Mouse (Mus musculus) T-cell, adult 2 months (primary cell): ENCODE data around the gene Adgrg1.
"Not testable (repeated sequence)": the region's sequence is repeated elsewhere in the genome, so short reads cannot be mapped to it uniquely, and the experiment has no call there.

Experiments used
- DNase-seq: peaks from one replicate; pipeline ENCODE4 v3.0.0; 2022; ENCODE audit warnings: low spot score

Gene Adgrg1

DNA sequence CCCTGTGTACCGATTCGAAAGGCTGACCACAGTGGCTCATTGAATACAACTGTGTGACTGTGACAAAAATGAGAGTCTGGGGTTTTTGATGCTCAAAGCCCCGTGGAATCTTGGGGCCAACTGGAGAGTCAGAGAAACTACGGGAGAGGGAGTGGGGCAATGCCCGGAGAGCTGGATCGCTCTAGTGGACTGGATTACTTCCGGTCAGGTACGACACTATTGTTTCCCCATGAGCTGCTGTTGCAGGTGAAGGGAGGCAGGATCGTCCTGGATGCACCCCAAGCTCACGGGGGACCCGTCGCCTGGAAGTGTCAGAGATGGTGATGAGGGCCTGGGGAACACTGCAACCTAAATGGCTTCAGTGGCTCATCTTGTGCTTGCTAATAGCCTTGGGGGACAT lies 21.5 kb downstream of the Adgrg1 start:
- DNase-seq = no peak

DNA sequence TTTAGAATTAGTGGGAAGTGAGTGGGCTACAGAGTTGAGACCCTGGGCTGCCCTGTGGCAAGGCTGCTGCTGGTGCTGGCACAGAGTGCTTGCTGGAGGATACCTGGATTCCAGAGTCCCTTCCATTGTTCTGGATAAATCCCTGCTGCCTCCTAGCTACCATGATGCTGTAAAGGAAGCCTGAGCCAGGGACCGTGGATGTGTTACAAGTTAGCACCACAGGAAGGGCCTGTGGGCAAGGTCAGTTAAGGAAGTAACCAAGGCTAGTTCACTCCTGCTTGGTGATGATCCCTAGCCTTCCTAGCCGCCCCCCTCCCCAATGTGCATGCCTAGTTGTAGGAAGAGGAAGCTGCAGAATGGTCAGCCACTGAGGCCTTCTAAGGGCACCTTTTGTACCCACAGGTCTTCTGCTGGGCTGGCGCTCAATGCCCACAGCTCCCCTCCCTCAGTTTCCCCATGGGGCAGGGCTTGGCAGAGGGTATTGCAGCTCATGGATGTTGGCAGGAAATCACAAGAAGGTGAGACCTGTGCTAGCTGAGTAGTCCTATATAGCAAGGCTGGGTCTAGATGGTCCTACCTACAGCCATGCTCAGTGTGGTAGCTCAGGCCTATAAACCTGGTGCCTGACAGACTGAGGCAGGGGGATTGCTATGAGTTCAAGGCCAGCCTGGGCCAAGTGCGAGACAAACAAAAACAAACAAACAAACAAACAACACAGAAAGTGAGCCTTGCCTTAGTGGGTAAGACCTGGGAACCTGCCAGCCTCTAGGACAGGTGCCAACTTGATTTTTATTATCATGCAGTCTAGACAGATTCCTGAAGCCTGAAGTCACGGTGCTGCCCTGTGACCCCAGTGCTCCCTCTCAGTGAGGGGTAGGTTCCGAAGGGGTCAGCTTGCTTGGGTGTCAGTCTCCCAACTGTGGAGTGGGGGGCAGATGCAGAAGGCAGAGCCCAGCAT lies 22.6 kb downstream of the Adgrg1 start:
- no peak for DNase-seq

DNA sequence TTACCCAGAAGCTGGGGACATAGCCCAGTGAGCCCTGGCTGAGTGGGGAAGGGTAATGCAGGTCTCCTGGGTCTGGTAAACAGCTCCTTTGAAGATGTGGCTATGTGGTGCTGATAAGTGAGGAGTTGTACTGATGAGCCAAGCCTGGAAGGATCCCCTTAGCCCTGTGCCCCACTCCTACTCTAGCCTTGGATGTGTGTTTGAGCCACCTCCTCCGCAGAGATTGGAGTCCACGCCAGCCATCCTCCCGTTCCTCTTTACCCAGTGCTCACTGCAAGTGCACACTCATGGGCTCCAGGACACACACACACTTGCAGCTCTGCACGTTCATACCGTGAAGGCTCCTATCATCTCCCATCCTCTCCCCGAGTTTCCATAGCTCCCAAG lies 23.3 kb downstream of the Adgrg1 start:
- DNase-seq = no peak

GRCm38 (mm10) chr8:94998431-94998830 lies 23.9 kb downstream of the Adgrg1 start:
- DNase-seq = no peak

GRCm38 (mm10) chr8:94999004-94999403 lies 24.5 kb downstream of the Adgrg1 start:
- DNase-seq = no peak

DNA sequence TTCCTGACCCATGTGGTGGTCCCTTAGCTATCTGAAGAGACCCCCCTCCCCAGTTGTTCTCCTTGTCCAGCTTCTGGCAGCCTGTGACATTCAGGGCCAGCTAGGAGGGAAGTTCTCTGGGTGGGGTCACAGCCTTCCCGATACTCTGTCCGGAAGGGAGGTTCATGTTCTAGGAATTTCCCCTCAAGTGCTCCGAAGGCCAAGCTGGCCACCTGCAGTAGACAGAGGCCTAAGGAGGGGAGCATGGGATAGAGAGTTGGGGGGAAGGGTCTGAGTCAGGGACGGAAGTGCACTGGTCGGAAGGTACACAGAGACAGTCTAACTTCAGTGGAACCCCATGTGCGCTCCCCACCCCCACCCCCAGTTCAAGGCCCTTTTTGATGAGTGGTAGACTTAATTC lies 25.4 kb downstream of the Adgrg1 start:
- no peak for DNase-seq

- peak; percentile 56 for DNase-seq
These were observed 26.1 kb downstream of the Adgrg1 start for GRCm38 (mm10) chr8:95000684-95001083.

GRCm38 (mm10) chr8:95001165-95001564 lies 26.6 kb downstream of the Adgrg1 start:
- no peak for DNase-seq

- peak; percentile 71 for DNase-seq
These were observed 27.1 kb downstream of the Adgrg1 start for GRCm38 (mm10) chr8:95001655-95002054.

- no peak for DNase-seq
These were observed 27.6 kb downstream of the Adgrg1 start for GRCm38 (mm10) chr8:95002089-95002655.

GRCm38 (mm10) chr8:95012442-95012919 lies 37.9 kb downstream of the Adgrg1 start:
- DNase-seq = no peak

DNA sequence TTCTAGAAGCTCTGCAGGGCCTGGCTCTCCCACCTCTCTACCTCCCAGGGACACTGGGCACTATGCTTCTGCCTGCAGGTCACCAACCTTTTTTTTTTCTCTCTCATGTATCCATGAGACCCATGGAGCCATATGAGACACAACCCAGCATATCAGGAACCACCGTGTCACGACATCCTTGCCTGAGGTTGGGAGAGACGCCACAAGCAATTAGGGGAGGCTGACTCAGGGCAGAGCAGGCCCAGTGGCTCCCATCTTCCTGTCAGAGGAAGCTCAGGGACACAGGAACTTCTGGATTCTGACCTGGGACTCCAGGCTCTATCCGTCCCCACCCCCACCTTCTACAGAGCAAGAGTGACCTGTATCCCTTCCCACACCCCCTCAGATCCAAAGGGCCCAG lies 41.3 kb downstream of the Adgrg1 start:
- DNase-seq = no peak

DNA sequence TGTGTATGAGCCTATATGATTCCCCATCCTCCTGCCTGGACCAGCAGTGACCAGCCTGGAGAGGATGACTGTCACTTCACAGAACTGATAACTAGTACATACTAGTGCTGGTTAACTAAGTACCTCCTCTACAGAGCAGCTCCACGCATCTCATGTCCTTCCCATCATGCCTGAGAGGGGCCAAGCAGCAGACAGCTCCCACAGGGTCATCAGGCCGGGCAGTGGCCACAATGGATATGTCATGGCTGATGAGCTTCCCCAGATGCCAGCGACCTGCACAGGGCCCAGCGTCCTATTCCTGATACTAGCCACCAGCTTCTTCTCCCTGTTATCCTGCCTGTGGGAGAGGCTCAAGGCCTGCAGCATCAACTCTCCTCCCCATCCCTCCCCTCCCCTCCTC lies 42.1 kb downstream of the Adgrg1 start:
- no peak for DNase-seq

- no peak for DNase-seq
These were observed 42.9 kb downstream of the Adgrg1 start, which contains the start of gene Adgrg3 for GRCm38 (mm10) chr8:95017451-95017850. TSS of gene Adgrg3 (plus strand) at chr8:95017692.

DNA sequence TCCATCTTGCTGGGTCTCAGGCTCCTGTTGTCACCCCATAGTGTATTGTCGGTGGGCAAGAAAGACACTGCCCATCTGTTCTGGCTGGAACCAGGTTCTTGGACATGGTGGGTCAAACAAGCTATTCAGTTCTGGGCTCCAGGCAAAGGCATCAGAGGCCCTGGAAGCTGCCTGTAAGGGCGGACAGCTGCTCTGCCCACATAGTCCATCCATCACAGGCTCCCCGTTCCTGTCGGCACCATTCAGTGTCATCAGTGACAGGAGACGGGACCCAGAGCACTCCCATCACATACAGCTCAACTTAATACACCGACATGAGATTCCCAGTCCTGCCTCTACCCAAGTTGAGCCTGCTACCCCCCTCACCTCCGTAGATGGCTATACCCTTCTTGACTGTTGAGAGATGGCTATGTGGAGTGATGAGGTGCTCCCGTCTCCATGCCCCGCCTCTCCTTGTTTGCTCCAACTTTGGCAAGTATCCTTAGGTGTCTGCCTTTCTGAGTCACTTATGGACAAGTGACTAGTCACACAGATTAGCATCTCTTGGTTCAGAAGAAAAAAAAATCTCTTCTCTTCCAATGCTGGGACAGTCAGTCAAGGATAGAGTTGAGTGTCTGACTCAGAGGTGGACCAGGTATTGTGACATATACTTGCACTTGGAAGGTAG lies 43.6 kb downstream of the Adgrg1 start:
- no peak for DNase-seq

GRCm38 (mm10) chr8:95020293-95020777 lies 45.8 kb downstream of the Adgrg1 start:
- peak; percentile 77 for DNase-seq

GRCm38 (mm10) chr8:95020821-95021220 lies 46.3 kb downstream of the Adgrg1 start:
- DNase-seq = peak; percentile 65

GRCm38 (mm10) chr8:95023201-95023600 lies 48.6 kb downstream of the Adgrg1 start:
- no peak for DNase-seq

GRCm38 (mm10) chr8:95024387-95024786 lies 49.8 kb downstream of the Adgrg1 start:
- no peak for DNase-seq

DNA sequence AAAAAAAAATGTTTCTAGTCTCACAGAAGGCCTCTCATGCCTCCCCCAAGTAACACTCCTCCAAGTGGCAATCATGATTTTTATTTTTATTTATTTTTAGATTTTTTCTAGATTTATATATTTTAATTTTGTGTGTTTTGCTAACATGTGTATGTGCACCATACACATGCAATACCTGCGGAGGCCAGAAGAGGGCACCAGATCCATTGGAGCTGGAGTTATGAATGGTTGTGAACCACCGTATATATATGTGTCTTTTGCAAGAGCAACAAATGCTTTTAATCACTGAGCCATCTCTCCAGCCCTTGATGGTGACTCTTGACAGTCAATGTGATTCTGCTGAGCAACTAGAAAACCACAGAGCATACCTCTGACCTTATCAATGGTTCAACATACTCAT lies 50.9 kb downstream of the Adgrg1 start:
- peak; percentile 24 for DNase-seq

DNA sequence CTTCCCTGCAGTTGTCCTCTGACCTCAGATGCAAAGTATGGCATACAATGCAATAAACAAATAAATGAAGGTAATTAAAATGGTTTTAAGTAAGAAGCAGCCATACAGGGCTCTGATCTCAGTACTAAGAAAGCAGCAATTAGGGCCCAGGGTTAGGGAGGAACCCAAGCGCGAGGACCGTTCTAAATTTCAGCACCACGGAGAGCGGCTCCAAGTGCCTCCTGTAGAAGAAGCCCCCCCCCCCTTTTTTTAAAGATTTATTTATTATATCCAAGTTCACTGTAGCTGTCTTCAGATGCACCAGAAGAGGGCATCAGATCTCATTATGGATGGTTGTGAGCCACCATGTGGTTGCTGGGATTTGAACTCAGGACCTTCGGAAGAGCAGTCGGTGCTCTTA lies 53.8 kb downstream of the Adgrg1 start:
- not testable (repeated sequence) for DNase-seq

- DNase-seq = no peak
These were observed 62.8 kb downstream of the Adgrg1 start for GRCm38 (mm10) chr8:95037106-95037925.
